8 mouse cellular contexts compared by ENCODE assay signal in the genomic region with DNA sequence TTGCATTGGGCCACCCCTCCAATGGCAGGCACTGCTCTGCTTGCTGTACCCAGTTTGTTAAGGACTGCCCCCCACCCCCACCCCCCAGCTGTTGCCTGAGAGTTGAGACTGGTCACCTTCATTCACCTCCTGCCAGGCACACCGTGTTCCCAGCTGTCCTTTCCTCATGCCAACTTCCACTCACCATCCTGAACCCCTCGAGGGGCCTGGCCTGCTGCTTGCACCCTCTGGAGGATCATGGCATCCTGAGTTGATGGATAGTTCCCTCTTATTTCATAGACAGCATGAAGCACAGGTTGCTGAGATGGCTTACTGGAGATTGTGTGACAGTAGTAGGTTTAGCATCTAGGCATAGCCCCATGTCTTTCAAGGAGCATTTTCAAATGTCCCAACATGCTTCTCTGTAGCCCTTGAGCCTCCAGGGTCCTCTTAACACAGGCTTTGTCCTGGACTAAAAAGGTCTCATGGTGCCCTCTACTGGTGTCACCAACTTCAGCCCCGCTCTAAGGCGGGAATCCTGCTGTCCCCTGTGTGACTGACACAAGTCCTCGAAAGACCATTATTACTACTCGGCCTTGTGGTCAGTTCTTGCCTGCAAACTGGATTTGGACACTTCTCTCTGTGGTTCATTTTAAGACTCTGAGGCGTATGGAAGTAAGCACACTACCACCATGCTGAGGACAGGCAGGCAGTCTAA. TPM values are rescaled to one million over a fixed set of nuclear protein-coding genes. Genes with fewer than 3 reads are reported as not detected.
DNase-seq lines count a peak whose midpoint lies in the region; ATAC-seq lines count a peak whose summit lies in the region.

No protein-coding gene starts in this region.

- H3K4me1 ChIP-seq in kidney, embryonic 15.5 days: peaks cover 47% of the 10 kb centered on the region
- peaks cover 14% of the 10 kb centered on the region for H3K4me1 ChIP-seq in liver, embryonic 12.5 days
- H3K4me1 ChIP-seq in stomach, embryonic 16.5 days (ENCODE audit: control insufficient read depth, insufficient read depth, low read length): peaks cover 9% of the 10 kb centered on the region; the same call in 1 of the 2 replicates

- peak; percentile 80 for ATAC-seq in granulocyte monocyte progenitor cell, adult 5-6 weeks (replicated peaks; ENCODE audit: poor library complexity, severe bottlenecking)
- peak; percentile 50 for ATAC-seq in kidney, embryonic 15.5 days (replicated peaks; ENCODE audit: low FRiP score)
- peak; percentile 61; the same call in 1 of the 2 replicates for ATAC-seq in liver, embryonic 12.5 days
- ATAC-seq in monocyte, adult 5-6 weeks (replicated peaks; ENCODE audit: insufficient number of reproducible peaks, low FRiP score, low TSS enrichment, poor library complexity, severe bottlenecking): 0 out of 2 replicates have a peak, but pooled peaks have one; percentile 23
- peak; percentile 41; the same call in 1 of the 2 replicates for ATAC-seq in stomach, embryonic 16.5 days (ENCODE audit: insufficient read depth, low FRiP score)

- H3K36me3 ChIP-seq in kidney, embryonic 15.5 days: peaks cover 15% of the 10 kb centered on the region
- H3K36me3 ChIP-seq in liver, embryonic 12.5 days: peaks cover 19% of the 10 kb centered on the region
- H3K36me3 ChIP-seq in stomach, embryonic 16.5 days (ENCODE audit: control insufficient read depth, insufficient read depth, low read length): no peaks in the 10 kb centered on the region

- no peak overlapping the region for H3K4me3 ChIP-seq in kidney, embryonic 15.5 days (replicated peaks)
- H3K4me3 ChIP-seq in liver, embryonic 12.5 days: no peak overlapping the region
- no peak overlapping the region for H3K4me3 ChIP-seq in stomach, embryonic 16.5 days (replicated peaks; ENCODE audit: low read length)

- no peak overlapping the region for H3K27ac ChIP-seq in kidney, embryonic 15.5 days
- H3K27ac ChIP-seq in liver, embryonic 12.5 days: no peak overlapping the region
- no peak overlapping the region for H3K27ac ChIP-seq in stomach, embryonic 16.5 days (ENCODE audit: low read length)

- 40% methylated on average over 7 of the region's 7 CpGs for WGBS in kidney, embryonic 15.5 days
- WGBS in liver, embryonic 12.5 days (ENCODE audit: insufficient replicate concordance): 36% methylated on average over 7 of the region's 7 CpGs
- WGBS in stomach, embryonic 16.5 days: 34% methylated on average over 7 of the region's 7 CpGs

- peak; percentile 63 for DNase-seq in urinary bladder, postnatal 14 days (ENCODE audit: low spot score)
- DNase-seq in urinary bladder, adult 18-20 months (ENCODE audit: low spot score in 2 of 2): no peak
- peak; percentile 82 for DNase-seq in embryo, embryonic 10 days (ENCODE audit: low spot score)

- H3K4me2 ChIP-seq in kidney, embryonic 15.5 days: no peak overlapping the region
- H3K4me2 ChIP-seq in liver, embryonic 12.5 days: no peak overlapping the region
- no peak overlapping the region for H3K4me2 ChIP-seq in stomach, embryonic 16.5 days (ENCODE audit: low read depth, low read length)

- H3K9ac ChIP-seq in kidney, embryonic 15.5 days: no peak overlapping the region
- H3K9ac ChIP-seq in liver, embryonic 12.5 days: no peak overlapping the region
- no peak overlapping the region for H3K9ac ChIP-seq in stomach, embryonic 16.5 days (ENCODE audit: low read length)

- no peaks in the 10 kb centered on the region for H3K27me3 ChIP-seq in kidney, embryonic 15.5 days
- H3K27me3 ChIP-seq in liver, embryonic 12.5 days (replicated peaks): no peaks in the 10 kb centered on the region
- no peaks in the 10 kb centered on the region for H3K27me3 ChIP-seq in stomach, embryonic 16.5 days (ENCODE audit: control insufficient read depth, insufficient read depth, low read length)

- no peaks in the 10 kb centered on the region for H3K9me3 ChIP-seq in kidney, embryonic 15.5 days (replicated peaks)
- H3K9me3 ChIP-seq in liver, embryonic 12.5 days (replicated peaks): no peaks in the 10 kb centered on the region
- no peaks in the 10 kb centered on the region for H3K9me3 ChIP-seq in stomach, embryonic 16.5 days (replicated peaks; ENCODE audit: control insufficient read depth, low read length)

RNA-seq across cellular contexts. Expression of gene Spata13, which starts 54.9 kb away (rescaled TPM):
- total RNA-seq in granulocyte monocyte progenitor cell, adult 5-6 weeks (2014; fragmentation: Nextera tagmentation): 21.4 and 24.0 TPM in 2 replicates
- total RNA-seq in granulocyte monocyte progenitor cell, adult 5-6 weeks (2017): 37.4 and 39.3 TPM in 2 replicates
- 55.1 and 64.4 TPM in 2 replicates for polyA plus RNA-seq in kidney, embryonic 15.5 days (2015; fragmentation: Nextera tagmentation; extraction: Ambion mirVana)
- polyA plus RNA-seq in liver, embryonic 12.5 days (2016; fragmentation: Nextera tagmentation; extraction: Ambion mirVana): 20.6 and 23.3 TPM in 2 replicates
- total RNA-seq in monocyte, adult 5-6 weeks (2017): 207 to 305 TPM (median 214 TPM) in 3 replicates
- polyA plus RNA-seq in stomach, embryonic 16.5 days (2015; fragmentation: Nextera tagmentation; extraction: Ambion mirVana): 23.2 and 23.7 TPM in 2 replicates

Comparison
In these comparisons a context has a peak if more than half of its experiments do, and no peak if none do; other contexts are left out.
1. DNase-seq: peak in urinary bladder, postnatal 14 days (single experiment) and embryo, embryonic 10 days (single experiment); none in urinary bladder, adult 18-20 months (0 of 2).
2. ATAC-seq: peak in every context shown above with its lines; median percentile 80 in granulocyte monocyte progenitor cell, adult 5-6 weeks; 61 in liver, embryonic 12.5 days; 50 in kidney, embryonic 15.5 days; 41 in stomach, embryonic 16.5 days; 23 in monocyte, adult 5-6 weeks.